Mouse (Mus musculus) liver, embryonic 14.5 days (tissue): ENCODE results near the gene Arsb.

Source experiments
- CTCF ChIP-seq: IDR thresholded peaks from 2 replicates; pipeline ENCODE4 v1.5.1; 2016; ENCODE audit warnings: antibody characterized with exemption, low read depth, control low read depth
- EP300 ChIP-seq: IDR thresholded peaks from 2 replicates; pipeline ENCODE4 v1.6.1; 2016; ENCODE audit warnings: antibody characterized with exemption, low read depth

GRCm38 (mm10) chr13:93757514-93757913 lies 13.9 kb upstream of the Arsb start:
- TF ChIP-seq EP300, result no peak
- no peak for TF ChIP-seq CTCF
